Mouse (Mus musculus): ENCODE data around the gene Fkbp11. TPM values are rescaled to one million over a fixed set of nuclear protein-coding genes. Genes with fewer than 3 reads are reported as not detected.

Gene Fkbp11
- total and polyA plus RNA-seq, 2 experiments from 2014 or later, result 4.3 to 22.0 TPM

GRCm38 (mm10) chr15:98737881-98738280 lies 9.9 kb upstream of the Fkbp11 start:
- H3K27ac ChIP-seq (ENCODE audit: low read depth), result no peak overlapping the region
- H3K9ac ChIP-seq (replicated peaks; ENCODE audit: low read depth, low read length), result no peak overlapping the region
- TF ChIP-seq CTCF (IDR thresholded peaks at IDR 0.05; ENCODE audit: low read depth) (peak; percentile 52), EP300 (IDR thresholded peaks at IDR 0.05; ENCODE audit: low read depth) (no peak)
- no peak overlapping the region for H3K4me2 ChIP-seq (ENCODE audit: low read depth, low read length)
- H3K36me3 ChIP-seq (replicated peaks; ENCODE audit: control insufficient read depth, insufficient read depth, low read length), result peaks cover 58% of the 10 kb centered on the region
- ATAC-seq (ENCODE audit: insufficient read depth, low read depth) (no peak), DNase-seq (ENCODE audit: low spot score) (no peak)
- no peak overlapping the region for H3K4me3 ChIP-seq (ENCODE audit: low read depth, low read length)
- H3K4me1 ChIP-seq (ENCODE audit: control insufficient read depth, insufficient read depth), result no peaks in the 10 kb centered on the region
- no peaks in the 10 kb centered on the region for H3K27me3 ChIP-seq (ENCODE audit: control insufficient read depth, insufficient read depth, low read length)
- no peaks in the 10 kb centered on the region for H3K9me3 ChIP-seq (replicated peaks; ENCODE audit: control insufficient read depth, low read length)

- H3K4me3 ChIP-seq (ENCODE audit: low read depth, low read length), result no peak overlapping the region
- no peaks in the 10 kb centered on the region for H3K27me3 ChIP-seq (ENCODE audit: control insufficient read depth, insufficient read depth, low read length)
- WGBS, result 76% methylated on average over 10 of the region's 10 CpGs
- DNase-seq (ENCODE audit: low spot score), result no peak
- no peaks in the 10 kb centered on the region for H3K4me1 ChIP-seq (ENCODE audit: control insufficient read depth, insufficient read depth)
- peaks cover 51% of the 10 kb centered on the region for H3K36me3 ChIP-seq (replicated peaks; ENCODE audit: control insufficient read depth, insufficient read depth, low read length)
- no peak overlapping the region for H3K4me2 ChIP-seq (ENCODE audit: low read depth, low read length)
- no peak overlapping the region for H3K9ac ChIP-seq (replicated peaks; ENCODE audit: low read depth, low read length)
- no peak overlapping the region for H3K27ac ChIP-seq (ENCODE audit: low read depth)
- H3K9me3 ChIP-seq (replicated peaks; ENCODE audit: control insufficient read depth, low read length), result no peaks in the 10 kb centered on the region
- TF ChIP-seq EP300 (IDR thresholded peaks at IDR 0.05; ENCODE audit: low read depth) (no peak), CTCF (IDR thresholded peaks at IDR 0.05; ENCODE audit: low read depth) (no peak)
- no peak for ATAC-seq (ENCODE audit: insufficient read depth, low read depth)
Measured at GRCm38 (mm10) chr15:98736521-98736920, 8.5 kb upstream of the Fkbp11 start.

- no peak for ATAC-seq (ENCODE audit: insufficient read depth, low read depth)
- DNase-seq (ENCODE audit: low spot score), result no peak
- H3K9me3 ChIP-seq (replicated peaks; ENCODE audit: control insufficient read depth, low read length), result no peaks in the 10 kb centered on the region
- peaks cover 27% of the 10 kb centered on the region for H3K36me3 ChIP-seq (replicated peaks; ENCODE audit: control insufficient read depth, insufficient read depth, low read length)
- H3K27me3 ChIP-seq (ENCODE audit: control insufficient read depth, insufficient read depth, low read length), result no peaks in the 10 kb centered on the region
- H3K27ac ChIP-seq (ENCODE audit: low read depth), result no peak overlapping the region
- H3K4me1 ChIP-seq (ENCODE audit: control insufficient read depth, insufficient read depth), result no peaks in the 10 kb centered on the region
- no peak overlapping the region for H3K4me2 ChIP-seq (ENCODE audit: low read depth, low read length)
- TF ChIP-seq CTCF (IDR thresholded peaks at IDR 0.05; ENCODE audit: low read depth), result no peak
- no peak for TF ChIP-seq EP300 (IDR thresholded peaks at IDR 0.05; ENCODE audit: low read depth)
- H3K4me3 ChIP-seq (ENCODE audit: low read depth, low read length), result no peak overlapping the region
- 77% methylated on average over 5 of the region's 5 CpGs for WGBS
- H3K9ac ChIP-seq (replicated peaks; ENCODE audit: low read depth, low read length), result no peak overlapping the region
Measured at GRCm38 (mm10) chr15:98733976-98734566, 6.1 kb upstream of the Fkbp11 start.

GRCm38 (mm10) chr15:98733370-98733769 lies 5.4 kb upstream of the Fkbp11 start:
- Histone ChIP-seq H3K27me3 (ENCODE audit: control insufficient read depth, insufficient read depth, low read length) (no peaks in the 10 kb centered on the region), H3K4me2 (ENCODE audit: low read depth, low read length) (no peak overlapping the region), H3K27ac (ENCODE audit: low read depth) (no peak overlapping the region), H3K9ac (replicated peaks; ENCODE audit: low read depth, low read length) (no peak overlapping the region), H3K36me3 (replicated peaks; ENCODE audit: control insufficient read depth, insufficient read depth, low read length) (peaks cover 20% of the 10 kb centered on the region), H3K9me3 (replicated peaks; ENCODE audit: control insufficient read depth, low read length) (no peaks in the 10 kb centered on the region), H3K4me3 (ENCODE audit: low read depth, low read length) (no peak overlapping the region), H3K4me1 (ENCODE audit: control insufficient read depth, insufficient read depth) (0 out of 2 replicates have a peak, but pooled peaks cover 2% of the 10 kb centered on the region)
- DNase-seq (ENCODE audit: low spot score) (no peak), ATAC-seq (ENCODE audit: insufficient read depth, low read depth) (no peak)
- no peak for TF ChIP-seq CTCF (IDR thresholded peaks at IDR 0.05; ENCODE audit: low read depth)
- no peak for TF ChIP-seq EP300 (IDR thresholded peaks at IDR 0.05; ENCODE audit: low read depth)
- 34% methylated on average over 6 of the region's 6 CpGs for WGBS

GRCm38 (mm10) chr15:98732006-98732531 lies 4.1 kb upstream of the Fkbp11 start:
- H3K4me2 ChIP-seq (ENCODE audit: low read depth, low read length), result no peak overlapping the region
- peaks cover 9% of the 10 kb centered on the region for H3K4me1 ChIP-seq (ENCODE audit: control insufficient read depth, insufficient read depth)
- no peak overlapping the region for H3K27ac ChIP-seq (ENCODE audit: low read depth)
- H3K9ac ChIP-seq (replicated peaks; ENCODE audit: low read depth, low read length), result no peak overlapping the region
- ATAC-seq (ENCODE audit: insufficient read depth, low read depth) (no peak), DNase-seq (ENCODE audit: low spot score) (no peak)
- H3K4me3 ChIP-seq (ENCODE audit: low read depth, low read length), result no peak overlapping the region
- 68% methylated on average over 8 of the region's 8 CpGs for WGBS
- TF ChIP-seq CTCF (IDR thresholded peaks at IDR 0.05; ENCODE audit: low read depth), result no peak
- TF ChIP-seq EP300 (IDR thresholded peaks at IDR 0.05; ENCODE audit: low read depth), result no peak
- no peaks in the 10 kb centered on the region for H3K27me3 ChIP-seq (ENCODE audit: control insufficient read depth, insufficient read depth, low read length)
- no peaks in the 10 kb centered on the region for H3K9me3 ChIP-seq (replicated peaks; ENCODE audit: control insufficient read depth, low read length)
- H3K36me3 ChIP-seq (replicated peaks; ENCODE audit: control insufficient read depth, insufficient read depth, low read length), result peaks cover 13% of the 10 kb centered on the region

- H3K4me2 ChIP-seq (ENCODE audit: low read depth, low read length), result no peak overlapping the region
- ATAC-seq (ENCODE audit: insufficient read depth, low read depth), result no peak
Measured at GRCm38 (mm10) chr15:98730790-98731189, 2.8 kb upstream of the Fkbp11 start.

More at GRCm38 (mm10) chr15:98730790-98731189, 2.8 kb upstream of the Fkbp11 start:
- no peak for DNase-seq (ENCODE audit: low spot score)
- H3K4me1 ChIP-seq (ENCODE audit: control insufficient read depth, insufficient read depth), result peaks cover 9% of the 10 kb centered on the region
- no peak overlapping the region for H3K9ac ChIP-seq (replicated peaks; ENCODE audit: low read depth, low read length)
- H3K27me3 ChIP-seq (ENCODE audit: control insufficient read depth, insufficient read depth, low read length), result no peaks in the 10 kb centered on the region
- no peak overlapping the region for H3K4me3 ChIP-seq (ENCODE audit: low read depth, low read length)
- H3K27ac ChIP-seq (ENCODE audit: low read depth), result no peak overlapping the region
- no peaks in the 10 kb centered on the region for H3K9me3 ChIP-seq (replicated peaks; ENCODE audit: control insufficient read depth, low read length)
- no peak for TF ChIP-seq CTCF (IDR thresholded peaks at IDR 0.05; ENCODE audit: low read depth)
- TF ChIP-seq EP300 (IDR thresholded peaks at IDR 0.05; ENCODE audit: low read depth), result no peak
- 65% methylated on average over 6 of the region's 6 CpGs for WGBS
- peaks cover 2% of the 10 kb centered on the region; the same call in 1 of the 2 replicates for H3K36me3 ChIP-seq (replicated peaks; ENCODE audit: control insufficient read depth, insufficient read depth, low read length)
